Mouse (Mus musculus): ENCODE data around the gene Sp100. TPM values are rescaled to one million over a fixed set of nuclear protein-coding genes. Genes with fewer than 3 reads are reported as not detected.

Gene Sp100
- polyA plus RNA-seq, 1 experiment from 2014 or later, result 19.2 TPM

DNA sequence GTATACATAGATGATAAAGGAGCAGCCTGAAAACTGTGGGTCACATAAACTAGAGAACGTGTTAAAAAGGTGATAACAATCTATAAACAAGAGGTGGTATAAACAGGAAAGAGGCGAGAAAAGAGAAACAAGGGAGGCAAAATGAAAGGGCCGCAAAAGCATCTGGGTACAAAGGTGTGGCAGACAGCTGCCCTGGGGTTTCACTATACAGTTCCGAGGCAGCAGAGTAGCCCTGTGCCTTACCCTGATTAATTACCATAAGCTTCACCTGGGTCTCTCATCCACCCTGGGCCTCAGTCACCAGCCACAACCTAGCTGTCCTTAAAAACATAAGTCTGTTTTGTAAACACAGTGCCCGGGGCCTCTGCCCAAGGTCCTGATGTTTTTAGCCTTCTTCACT lies 36.9 kb downstream of the Sp100 start:
- no peak for TF ChIP-seq CTCF (IDR thresholded peaks at IDR 0.05; ENCODE audit: low read depth)
- Histone ChIP-seq H3K4me2 (ENCODE audit: low read length) (no peak overlapping the region), H3K9me3 (replicated peaks; ENCODE audit: low read length) (no peaks in the 10 kb centered on the region), H3K36me3 (ENCODE audit: insufficient read depth, low read length) (no peaks in the 10 kb centered on the region), H3K27me3 (ENCODE audit: insufficient read depth, low read length) (no peaks in the 10 kb centered on the region), H3K9ac (ENCODE audit: low read depth, low read length) (no peak overlapping the region), H3K4me3 (replicated peaks; ENCODE audit: low read depth, low read length) (no peak overlapping the region), H3K4me1 (replicated peaks; ENCODE audit: insufficient read depth, low read length) (no peaks in the 10 kb centered on the region), H3K27ac (no peak overlapping the region)
- WGBS, result 64% methylated on average over 5 of the region's 5 CpGs
- no peak for DNase-seq (ENCODE audit: low spot score)
- ATAC-seq (replicated peaks; ENCODE audit: low FRiP score, low read depth), result no peak

GRCm38 (mm10) chr1:85687346-85687745 lies 37.6 kb downstream of the Sp100 start:
- TF ChIP-seq CTCF (IDR thresholded peaks at IDR 0.05; ENCODE audit: low read depth), result no peak
- no peaks in the 10 kb centered on the region for H3K9me3 ChIP-seq (replicated peaks; ENCODE audit: low read length)
- peak; percentile 8 for DNase-seq (ENCODE audit: low spot score)
- H3K4me2 ChIP-seq (ENCODE audit: low read length), result no peak overlapping the region
- WGBS, result 42% methylated on average over 5 of the region's 5 CpGs
- H3K4me1 ChIP-seq (replicated peaks; ENCODE audit: insufficient read depth, low read length), result no peaks in the 10 kb centered on the region
- H3K27me3 ChIP-seq (ENCODE audit: insufficient read depth, low read length), result no peaks in the 10 kb centered on the region
- no peaks in the 10 kb centered on the region for H3K36me3 ChIP-seq (ENCODE audit: insufficient read depth, low read length)
- ATAC-seq (replicated peaks; ENCODE audit: low FRiP score, low read depth), result no peak
- no peak overlapping the region for H3K4me3 ChIP-seq (replicated peaks; ENCODE audit: low read depth, low read length)
- no peak overlapping the region for H3K9ac ChIP-seq (ENCODE audit: low read depth, low read length)
- H3K27ac ChIP-seq, result no peak overlapping the region

DNA sequence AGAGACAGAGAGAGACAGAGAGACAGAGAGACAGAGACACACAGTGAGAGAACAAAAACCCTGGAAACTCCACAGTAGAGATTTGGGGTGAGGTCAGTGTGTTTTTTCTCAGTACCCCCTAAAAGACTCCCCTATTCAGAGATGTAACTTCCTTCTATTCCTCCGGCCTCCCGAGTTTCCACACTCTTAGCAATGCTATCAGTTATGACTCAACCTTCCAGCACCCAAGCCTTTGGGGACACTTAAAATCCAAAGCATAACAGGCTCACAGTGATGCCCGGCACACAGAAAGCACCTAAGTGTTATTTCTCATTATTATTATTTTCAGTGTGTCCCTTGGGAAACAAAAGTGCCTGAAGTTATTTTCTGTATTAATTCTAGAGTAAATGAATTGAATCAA lies 40.8 kb downstream of the Sp100 start:
- H3K27ac ChIP-seq, result no peak overlapping the region
- no peak for TF ChIP-seq CTCF (IDR thresholded peaks at IDR 0.05; ENCODE audit: low read depth)
- H3K36me3 ChIP-seq (ENCODE audit: insufficient read depth, low read length), result no peaks in the 10 kb centered on the region
- WGBS, result 78% methylated on average over 3 of the region's 3 CpGs
- no peaks in the 10 kb centered on the region for H3K4me1 ChIP-seq (replicated peaks; ENCODE audit: insufficient read depth, low read length)
- no peak overlapping the region for H3K9ac ChIP-seq (ENCODE audit: low read depth, low read length)
- no peaks in the 10 kb centered on the region for H3K27me3 ChIP-seq (ENCODE audit: insufficient read depth, low read length)
- no peak for DNase-seq (ENCODE audit: low spot score)
- H3K9me3 ChIP-seq (replicated peaks; ENCODE audit: low read length), result no peaks in the 10 kb centered on the region
- no peak overlapping the region for H3K4me2 ChIP-seq (ENCODE audit: low read length)
- no peak overlapping the region for H3K4me3 ChIP-seq (replicated peaks; ENCODE audit: low read depth, low read length)
- no peak for ATAC-seq (replicated peaks; ENCODE audit: low FRiP score, low read depth)

DNA sequence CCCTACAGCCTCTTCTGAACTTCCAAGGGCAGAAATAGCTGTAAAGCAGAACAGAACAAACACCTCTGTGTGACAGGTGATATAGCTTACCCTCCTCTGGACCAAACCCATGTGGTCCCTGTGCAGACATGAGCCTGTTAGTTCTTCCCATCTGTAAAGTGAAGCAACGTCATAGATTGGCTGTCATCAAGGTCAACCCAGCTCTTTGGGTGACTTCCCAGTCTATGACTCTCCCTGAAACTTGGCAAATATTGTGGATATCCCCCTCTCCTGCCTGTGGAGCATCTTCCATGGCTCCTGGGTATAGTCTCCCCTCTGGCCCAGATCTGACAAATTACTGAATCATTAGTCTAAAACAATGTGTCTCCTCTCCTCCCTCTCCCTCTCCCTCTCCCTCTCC lies 42.5 kb downstream of the Sp100 start:
- no peak overlapping the region for H3K4me2 ChIP-seq (ENCODE audit: low read length)
- no peaks in the 10 kb centered on the region for H3K4me1 ChIP-seq (replicated peaks; ENCODE audit: insufficient read depth, low read length)
- H3K9me3 ChIP-seq (replicated peaks; ENCODE audit: low read length), result no peaks in the 10 kb centered on the region
- H3K9ac ChIP-seq (ENCODE audit: low read depth, low read length), result no peak overlapping the region
- DNase-seq (ENCODE audit: low spot score), result no peak
- no peaks in the 10 kb centered on the region for H3K36me3 ChIP-seq (ENCODE audit: insufficient read depth, low read length)
- no peak for ATAC-seq (replicated peaks; ENCODE audit: low FRiP score, low read depth)
- WGBS, result 73% methylated on average over 1 of the region's 1 CpGs
- no peak overlapping the region for H3K27ac ChIP-seq
- no peak overlapping the region for H3K4me3 ChIP-seq (replicated peaks; ENCODE audit: low read depth, low read length)
- H3K27me3 ChIP-seq (ENCODE audit: insufficient read depth, low read length), result no peaks in the 10 kb centered on the region
- TF ChIP-seq CTCF (IDR thresholded peaks at IDR 0.05; ENCODE audit: low read depth), result no peak

DNA sequence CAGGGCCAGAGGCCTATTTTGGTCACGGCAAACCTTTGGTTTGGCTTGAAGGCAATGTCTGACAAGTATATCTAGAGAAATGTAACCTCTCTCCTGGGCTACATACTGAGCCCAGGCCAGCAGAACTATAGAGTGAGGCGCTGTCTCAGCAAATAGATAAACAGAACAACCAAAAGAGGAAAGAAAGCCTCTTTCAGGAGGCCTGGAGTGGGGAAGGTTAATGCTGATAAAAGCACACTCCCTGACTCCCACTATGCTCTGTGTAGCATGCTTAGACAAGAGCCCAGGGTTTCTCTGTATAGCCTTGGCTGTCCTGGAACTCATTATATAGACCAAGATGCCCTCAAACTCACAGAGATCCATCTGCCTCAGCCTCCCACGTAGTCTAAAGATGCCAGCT lies 43.5 kb downstream of the Sp100 start:
- 78% methylated on average over 3 of the region's 3 CpGs for WGBS
- Histone ChIP-seq H3K9me3 (replicated peaks; ENCODE audit: low read length) (no peaks in the 10 kb centered on the region), H3K4me3 (replicated peaks; ENCODE audit: low read depth, low read length) (no peak overlapping the region), H3K27ac (no peak overlapping the region), H3K4me2 (ENCODE audit: low read length) (no peak overlapping the region), H3K27me3 (ENCODE audit: insufficient read depth, low read length) (no peaks in the 10 kb centered on the region), H3K9ac (ENCODE audit: low read depth, low read length) (no peak overlapping the region), H3K36me3 (ENCODE audit: insufficient read depth, low read length) (no peaks in the 10 kb centered on the region), H3K4me1 (replicated peaks; ENCODE audit: insufficient read depth, low read length) (no peaks in the 10 kb centered on the region)
- DNase-seq (ENCODE audit: low spot score) (no peak), ATAC-seq (replicated peaks; ENCODE audit: low FRiP score, low read depth) (no peak)
- TF ChIP-seq CTCF (IDR thresholded peaks at IDR 0.05; ENCODE audit: low read depth), result no peak

DNA sequence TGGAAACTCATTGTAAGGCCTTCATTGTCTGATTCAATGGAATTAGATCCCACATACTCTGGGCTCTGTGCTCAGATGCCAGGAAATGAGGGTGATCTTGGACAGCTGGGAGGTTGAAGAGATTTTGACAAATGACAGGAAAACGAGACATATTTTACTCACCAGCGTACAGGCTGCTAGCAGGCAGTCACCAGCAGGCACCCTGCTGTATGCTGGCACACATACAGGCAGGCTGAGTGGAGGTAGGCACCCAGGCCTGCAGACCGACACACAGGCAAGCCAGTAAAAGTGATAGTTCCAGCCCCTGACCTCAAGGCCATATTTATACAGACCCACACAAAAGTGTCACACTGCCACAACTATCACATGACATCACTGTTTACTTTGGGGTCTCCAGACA lies 45.9 kb downstream of the Sp100 start:
- H3K4me1 ChIP-seq (replicated peaks; ENCODE audit: insufficient read depth, low read length), result no peaks in the 10 kb centered on the region
- DNase-seq (ENCODE audit: low spot score), result no peak
- no peak overlapping the region for H3K4me3 ChIP-seq (replicated peaks; ENCODE audit: low read depth, low read length)
- H3K27me3 ChIP-seq (ENCODE audit: insufficient read depth, low read length), result no peaks in the 10 kb centered on the region
- no peak overlapping the region for H3K4me2 ChIP-seq (ENCODE audit: low read length)
- H3K9ac ChIP-seq (ENCODE audit: low read depth, low read length), result no peak overlapping the region
- TF ChIP-seq CTCF (IDR thresholded peaks at IDR 0.05; ENCODE audit: low read depth), result no peak
- 51% methylated on average over 3 of the region's 3 CpGs for WGBS
- no peak overlapping the region for H3K27ac ChIP-seq
- no peaks in the 10 kb centered on the region for H3K36me3 ChIP-seq (ENCODE audit: insufficient read depth, low read length)
- no peak for ATAC-seq (replicated peaks; ENCODE audit: low FRiP score, low read depth)
- no peaks in the 10 kb centered on the region for H3K9me3 ChIP-seq (replicated peaks; ENCODE audit: low read length)

DNA sequence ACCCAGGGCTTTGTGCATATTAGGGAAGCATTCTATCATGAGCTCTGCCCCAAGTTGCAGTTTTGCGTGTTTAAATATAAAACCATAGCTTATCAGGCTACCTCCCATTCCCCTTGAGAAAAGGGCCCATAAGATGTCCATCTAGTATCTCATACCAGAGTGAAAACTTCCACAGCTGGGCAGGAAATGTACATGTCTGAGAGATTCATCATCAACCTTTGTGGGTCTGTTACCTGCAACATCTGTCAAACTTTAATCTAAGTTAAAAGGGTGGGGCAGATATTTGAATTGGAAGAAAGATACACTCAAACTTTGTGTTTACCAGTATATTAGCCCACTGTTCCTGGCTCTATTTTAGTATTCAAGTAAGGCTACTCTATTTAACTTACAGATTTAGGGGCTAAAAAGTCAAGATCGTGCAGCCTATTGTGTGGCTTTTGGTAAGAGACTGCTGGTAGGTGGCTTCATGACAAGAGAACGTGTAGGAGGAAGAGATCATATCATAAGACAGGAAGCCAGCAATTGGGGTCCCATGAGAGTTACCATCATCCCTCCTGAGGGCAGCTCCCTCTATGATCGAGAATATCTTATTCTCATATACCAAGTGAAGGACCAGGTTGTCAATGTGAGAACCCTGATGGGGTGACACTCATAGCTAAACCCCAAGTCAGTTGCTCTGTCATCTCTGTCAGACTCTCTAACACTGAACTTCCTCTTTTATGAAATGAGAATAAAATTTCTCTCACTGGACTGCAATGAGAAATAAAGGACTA lies 48.1 kb downstream of the Sp100 start:
- no peaks in the 10 kb centered on the region for H3K4me1 ChIP-seq (replicated peaks; ENCODE audit: insufficient read depth, low read length)
- no peaks in the 10 kb centered on the region for H3K9me3 ChIP-seq (replicated peaks; ENCODE audit: low read length)
- no peaks in the 10 kb centered on the region for H3K27me3 ChIP-seq (ENCODE audit: insufficient read depth, low read length)
- H3K27ac ChIP-seq, result no peak overlapping the region
- H3K9ac ChIP-seq (ENCODE audit: low read depth, low read length), result no peak overlapping the region
- 81% methylated on average over 4 of the region's 4 CpGs for WGBS
- no peak for ATAC-seq (replicated peaks; ENCODE audit: low FRiP score, low read depth)
- no peak overlapping the region for H3K4me3 ChIP-seq (replicated peaks; ENCODE audit: low read depth, low read length)
- no peaks in the 10 kb centered on the region for H3K36me3 ChIP-seq (ENCODE audit: insufficient read depth, low read length)
- no peak for DNase-seq (ENCODE audit: low spot score)
- no peak for TF ChIP-seq CTCF (IDR thresholded peaks at IDR 0.05; ENCODE audit: low read depth)
- no peak overlapping the region for H3K4me2 ChIP-seq (ENCODE audit: low read length)
